Comparison of ENCODE assay signal across 18 mouse cellular contexts in the genomic region with DNA sequence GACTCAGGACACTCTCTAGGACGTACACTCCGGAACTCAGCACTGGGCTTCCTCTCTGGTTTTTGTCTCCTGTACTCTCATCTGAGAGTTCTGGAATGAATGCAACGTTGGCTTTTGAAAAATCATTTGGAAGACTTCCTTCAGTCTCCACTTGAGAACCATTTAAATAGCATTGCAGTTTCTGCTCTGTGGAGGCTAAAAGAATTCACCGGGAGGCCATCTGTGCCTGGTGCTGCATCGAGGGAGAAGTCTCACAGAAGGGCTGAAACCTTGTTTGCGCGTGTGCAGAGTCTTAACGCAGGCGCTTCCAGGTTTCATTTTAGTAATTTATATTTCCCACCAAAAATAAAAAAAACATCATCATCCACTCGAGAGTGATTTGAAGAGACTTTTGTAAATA.
A peak's percentile ranks its signal among the peaks of the same experiment; 100 is the strongest.
DNase-seq lines count a peak whose midpoint lies in the region; ATAC-seq and TF ChIP-seq lines count a peak whose summit lies in the region.
"Had no signal": no experiment of that assay in that cellular context is flagged by ENCODE, and none has a peak within 500 bp of the region (broad histone marks: within the 10 kb centered on the region; RNA-seq: fewer than 3 reads in every experiment).

No protein-coding gene starts in this region.

- peak; percentile 86 for ATAC-seq in frontal cortex, adult (ENCODE audit: low TSS enrichment)
- ATAC-seq: hindbrain, embryonic 16.5 days; intestine, postnatal 0 days; midbrain, embryonic 16.5 days had no signal

- no peak for DNase-seq in frontal cortex, postnatal 25 days (ENCODE audit: low spot score in 2 of 2)
- peak; percentile 39 to 70 for DNase-seq in frontal cortex, postnatal 36 days (ENCODE audit: low spot score in 2 of 2)
- peak; percentile 32 for DNase-seq in right cerebral cortex, postnatal 14 days
- no peak for DNase-seq in ovary, postnatal 36 days (ENCODE audit: low spot score)
- DNase-seq in retina, postnatal 1 day: no peak
- DNase-seq: adrenal gland, postnatal 25 days; gastrocnemius, adult 2 months; heart, adult 11 months; heart, postnatal 4 days; lung, postnatal 10 days; spleen, adult 18-20 months had no signal

- TF ChIP-seq POLR2A in cortical plate, adult 2 months (IDR thresholded peaks at IDR 0.05; ENCODE audit: extremely low read depth, insufficient read depth, low read length): no peak

- H3K4me3 ChIP-seq in cortical plate, adult 2 months (ENCODE audit: insufficient read depth, low read length): no peak overlapping the region
- H3K4me3 ChIP-seq: forebrain, embryonic 12.5 days; gastrocnemius, adult 2 months; liver, embryonic 15.5 days had no signal

- TF ChIP-seq CTCF in cortical plate, adult 2 months (IDR thresholded peaks at IDR 0.05; ENCODE audit: extremely low read depth, insufficient read depth, low read length): no peak

- 0 out of 2 replicates have a peak overlapping the region, but pooled peaks have one; percentile 54 for H3K27ac ChIP-seq in cortical plate, adult 2 months (ENCODE audit: insufficient read depth, low read length)
- H3K27ac ChIP-seq: forebrain, embryonic 12.5 days; gastrocnemius, adult 2 months; liver, embryonic 15.5 days had no signal

- H3K4me1 ChIP-seq in cortical plate, adult 2 months (ENCODE audit: control insufficient read depth, insufficient read depth, low read length): peaks cover 1% of the 10 kb centered on the region; the same call in 1 of the 2 replicates
- H3K4me1 ChIP-seq: forebrain, embryonic 12.5 days; liver, embryonic 15.5 days had no signal

Comparison
In these comparisons a context has a peak if more than half of its experiments do, and no peak if none do; other contexts are left out.
1. DNase-seq: peak in frontal cortex, postnatal 36 days (2 of 2) and right cerebral cortex, postnatal 14 days (single experiment); none in frontal cortex, postnatal 25 days (0 of 2), ovary, postnatal 36 days (single experiment) and retina, postnatal 1 day (single experiment).